Mouse (Mus musculus) C2C12 (cell line): ENCODE measurements around the gene Tekt1. TPM values are rescaled to one million over a fixed set of nuclear protein-coding genes. Genes with fewer than 3 reads are reported as not detected.

Experiments
- H3K27me3 ChIP-seq: one replicate; pipeline ENCODE4 v1.6.1; 2011; ENCODE audit not compliant: control insufficient read depth, insufficient read depth, insufficient read length
- H3K36me3 ChIP-seq: one replicate; pipeline ENCODE4 v1.6.1; 2011; ENCODE audit not compliant: control insufficient read depth, insufficient read depth
- H3K4me3 ChIP-seq: one replicate; pipeline ENCODE4 v1.5.1; 2011; ENCODE audit warnings: mild to moderate bottlenecking, control low read depth; ENCODE audit not compliant: poor library complexity, insufficient read depth, severe bottlenecking
- H3K79me2 ChIP-seq: one replicate; pipeline ENCODE4 v1.6.1; 2011; ENCODE audit not compliant: control insufficient read depth, insufficient read depth
- H3K79me3 ChIP-seq: one replicate; pipeline ENCODE4 v1.6.1; 2011; ENCODE audit warnings: low read depth, control low read depth
- H3ac ChIP-seq: one replicate; pipeline ENCODE3; 2011; ENCODE audit warnings: low read depth; ENCODE audit not compliant: control insufficient read depth, insufficient read length
- CEBPB ChIP-seq: IDR thresholded peaks from one replicate; pipeline ENCODE4 v1.6.1; 2011; ENCODE audit warnings: low read depth, mild to moderate bottlenecking, control low read depth, moderate library complexity
- CTCF ChIP-seq: IDR thresholded peaks from one replicate; pipeline ENCODE4 v1.5.1; 2011; ENCODE audit not compliant: control insufficient read depth, insufficient read depth, insufficient read length
- FOSL1 ChIP-seq: IDR thresholded peaks from one replicate; pipeline ENCODE4 v1.8.0; 2011; ENCODE audit warnings: mild to moderate bottlenecking, low read length; ENCODE audit not compliant: poor library complexity, insufficient read depth, severe bottlenecking
- MAX ChIP-seq: IDR thresholded peaks from one replicate; pipeline ENCODE4 v1.6.1; 2011; ENCODE audit warnings: mild to moderate bottlenecking, control low read depth
- MYOD1 ChIP-seq: IDR thresholded peaks from one replicate; pipeline ENCODE4 v1.6.1; 2011; ENCODE audit warnings: low read depth; ENCODE audit not compliant: control insufficient read depth, insufficient read length
- MYOG ChIP-seq: IDR thresholded peaks from one replicate; pipeline ENCODE4 v1.6.1; 2011; ENCODE audit not compliant: control insufficient read depth, insufficient read length; ENCODE audit errors: extremely low read depth
- USF1 ChIP-seq: IDR thresholded peaks from one replicate; pipeline ENCODE4 v1.6.1; 2011; ENCODE audit warnings: low read depth, mild to moderate bottlenecking, control low read depth, moderate library complexity
- polyA plus RNA-seq: library from polyadenylated mRNA; unstranded; fragments of >200 nt; fragmentation: generic; extraction: Trizol; gene quantifications from one replicate; pipeline ENCODE4 v1.2.1, GENCODE M21; 2012; ENCODE audit warnings: missing spikeins

Tekt1 gene
- polyA plus RNA-seq, 1 experiment, result not detected

GRCm38 (mm10) chr11:72379351-72379750 is 17.1 kb upstream of the Tekt1 start:
- Histone ChIP-seq H3K79me2 (no peaks in the 10 kb centered on the region), H3K4me3 (no peak overlapping the region), H3K36me3 (no peaks in the 10 kb centered on the region), H3ac (no peak overlapping the region), H3K79me3 (no peaks in the 10 kb centered on the region), H3K27me3 (peaks cover 21% of the 10 kb centered on the region)
- no peak for TF ChIP-seq USF1
- no peak for TF ChIP-seq MYOD1

GRCm38 (mm10) chr11:72378222-72378621 is 16.0 kb upstream of the Tekt1 start:
- TF ChIP-seq USF1, result no peak
- TF ChIP-seq CEBPB, result no peak
- no peak for TF ChIP-seq CTCF
- TF ChIP-seq MYOG, result no peak
- TF ChIP-seq FOSL1, result no peak
- no peak for TF ChIP-seq MAX
- TF ChIP-seq MYOD1, result no peak
- H3ac ChIP-seq, result no peak overlapping the region
- peaks cover 21% of the 10 kb centered on the region for H3K27me3 ChIP-seq
- no peaks in the 10 kb centered on the region for H3K79me3 ChIP-seq
- H3K4me3 ChIP-seq, result no peak overlapping the region
- no peaks in the 10 kb centered on the region for H3K36me3 ChIP-seq
- H3K79me2 ChIP-seq, result no peaks in the 10 kb centered on the region

GRCm38 (mm10) chr11:72376562-72376961 is 14.3 kb upstream of the Tekt1 start:
- TF ChIP-seq CEBPB (no peak), MYOG (no peak), USF1 (no peak), CTCF (no peak), MAX (no peak), MYOD1 (no peak), FOSL1 (no peak)
- H3ac ChIP-seq, result no peak overlapping the region
- H3K79me2 ChIP-seq, result no peaks in the 10 kb centered on the region
- H3K4me3 ChIP-seq, result no peak overlapping the region
- H3K36me3 ChIP-seq, result no peaks in the 10 kb centered on the region
- H3K79me3 ChIP-seq, result no peaks in the 10 kb centered on the region
- H3K27me3 ChIP-seq, result peaks cover 10% of the 10 kb centered on the region

- Histone ChIP-seq H3K4me3 (no peak overlapping the region), H3K27me3 (peaks cover 29% of the 10 kb centered on the region)
- TF ChIP-seq FOSL1 (no peak), USF1 (no peak), MAX (no peak), CEBPB (no peak), MYOD1 (no peak), MYOG (no peak), CTCF (no peak)
These were observed 7.8 kb upstream of the Tekt1 start for GRCm38 (mm10) chr11:72369904-72370672.

GRCm38 (mm10) chr11:72367934-72368674 is 5.9 kb upstream of the Tekt1 start:
- Histone ChIP-seq H3K36me3 (no peaks in the 10 kb centered on the region), H3K27me3 (peaks cover 38% of the 10 kb centered on the region), H3K4me3 (no peak overlapping the region), H3ac (no peak overlapping the region), H3K79me3 (no peaks in the 10 kb centered on the region), H3K79me2 (no peaks in the 10 kb centered on the region)
- TF ChIP-seq MYOG (no peak), FOSL1 (no peak), CTCF (no peak), MYOD1 (no peak), USF1 (no peak), MAX (no peak), CEBPB (no peak)

More at GRCm38 (mm10) chr11:72369904-72370672, 7.8 kb upstream of the Tekt1 start:
- no peak overlapping the region for H3ac ChIP-seq
- H3K79me3 ChIP-seq, result no peaks in the 10 kb centered on the region
- H3K79me2 ChIP-seq, result no peaks in the 10 kb centered on the region
- H3K36me3 ChIP-seq, result no peaks in the 10 kb centered on the region
